ENCODE assay signal across 13 mouse cellular contexts in the genomic region with DNA sequence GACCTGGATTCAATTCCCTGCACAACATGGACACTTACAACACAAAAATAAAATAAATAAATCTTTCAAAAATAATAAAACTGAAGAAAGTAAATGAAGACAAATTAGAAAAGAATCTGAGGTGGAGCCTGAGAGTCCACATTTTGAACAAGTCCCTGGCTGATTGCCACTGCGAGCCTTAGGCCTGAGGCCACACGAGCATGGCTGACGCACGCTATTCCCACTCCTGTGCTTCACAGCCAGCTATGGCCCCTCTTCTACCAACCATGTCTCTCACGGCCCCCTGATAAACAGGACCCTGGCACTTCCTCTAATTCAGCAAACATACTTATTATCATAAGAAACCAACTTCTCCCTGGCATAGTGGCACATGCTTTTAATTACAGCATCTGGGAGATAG. TPM values are rescaled to one million over a fixed set of nuclear protein-coding genes. Genes with fewer than 3 reads are reported as not detected.
"Had no signal": no experiment of that assay in that cellular context is flagged by ENCODE, and none has a peak within 500 bp of the region (broad histone marks: within the 10 kb centered on the region; RNA-seq: fewer than 3 reads in every experiment).

No protein-coding gene starts in this region.

- ATAC-seq: midbrain, embryonic 13.5 days had no signal

- H3K4me3 ChIP-seq: limb, embryonic 13.5 days; midbrain, embryonic 13.5 days; neural tube, embryonic 15.5 days had no signal

- H3K27ac ChIP-seq: kidney, postnatal 0 days; limb, embryonic 13.5 days; midbrain, embryonic 13.5 days; neural tube, embryonic 15.5 days had no signal

- H3K27me3 ChIP-seq: limb, embryonic 13.5 days; midbrain, embryonic 13.5 days; neural tube, embryonic 15.5 days had no signal

- H3K9me3 ChIP-seq: limb, embryonic 13.5 days; midbrain, embryonic 13.5 days; neural tube, embryonic 15.5 days had no signal

- DNase-seq: kidney, adult 11 months; kidney, adult 9 months; kidney, postnatal 36 days; left cerebral cortex, postnatal 4 days; lung, adult 2 months; right cerebral cortex, adult 18-20 months; right cerebral cortex, postnatal 25 days; thymus, postnatal 36 days had no signal

- H3K9ac ChIP-seq: limb, embryonic 13.5 days; midbrain, embryonic 13.5 days; neural tube, embryonic 15.5 days had no signal

- H3K4me2 ChIP-seq: limb, embryonic 13.5 days; midbrain, embryonic 13.5 days; neural tube, embryonic 15.5 days had no signal

RNA-seq across cellular contexts. Expression of gene Gp9, which starts 8.7 kb away (rescaled TPM):
- total RNA-seq: left cerebral cortex, postnatal 4 days; midbrain, postnatal 0 days had no signal
- polyA plus RNA-seq: midbrain, postnatal 0 days had no signal
